Mouse (Mus musculus): Measurements from ENCODE around the gene Egfl8. TPM values are rescaled to one million over a fixed set of nuclear protein-coding genes. Genes with fewer than 3 reads are reported as not detected.

The Egfl8 gene
- polyA plus RNA-seq, 1 experiment from 2014 or later = 3.8 TPM

- peaks cover 11% of the 10 kb centered on the region for H3K27me3 ChIP-seq (ENCODE audit: control insufficient read depth, insufficient read depth, low read depth, low read length)
- H3K36me3 ChIP-seq (ENCODE audit: control insufficient read depth, insufficient read depth, low read length) = peaks cover 7% of the 10 kb centered on the region; the same call in 1 of the 2 replicates
- no peaks in the 10 kb centered on the region for H3K9me3 ChIP-seq (ENCODE audit: control insufficient read depth, low read length)
- H3K4me1 ChIP-seq (replicated peaks; ENCODE audit: control insufficient read depth, insufficient read depth, low read length) = peaks cover 19% of the 10 kb centered on the region
- no peak overlapping the region for H3K4me3 ChIP-seq (ENCODE audit: low read length)
- H3K4me2 ChIP-seq (ENCODE audit: low read depth, low read length) = no peak overlapping the region
- no peak overlapping the region for H3K9ac ChIP-seq (ENCODE audit: low read length)
- no peak for ATAC-seq (ENCODE audit: low read depth)
- no peak overlapping the region for H3K27ac ChIP-seq (ENCODE audit: low read length)
- 89% methylated on average over 3 of the region's 3 CpGs for WGBS
These were observed 9.2 kb upstream of the Egfl8 start for GRCm38 (mm10) chr17:34624981-34625380.

- Histone ChIP-seq H3K9ac (ENCODE audit: low read length) (no peak overlapping the region), H3K27ac (ENCODE audit: low read length) (no peak overlapping the region), H3K9me3 (ENCODE audit: control insufficient read depth, low read length) (no peaks in the 10 kb centered on the region), H3K36me3 (ENCODE audit: control insufficient read depth, insufficient read depth, low read length) (peaks cover 7% of the 10 kb centered on the region; the same call in 1 of the 2 replicates), H3K4me1 (replicated peaks; ENCODE audit: control insufficient read depth, insufficient read depth, low read length) (peaks cover 12% of the 10 kb centered on the region), H3K27me3 (ENCODE audit: control insufficient read depth, insufficient read depth, low read depth, low read length) (peaks cover 3% of the 10 kb centered on the region; the same call in 1 of the 2 replicates), H3K4me3 (ENCODE audit: low read length) (no peak overlapping the region), H3K4me2 (ENCODE audit: low read depth, low read length) (no peak overlapping the region)
- WGBS = 78% methylated on average over 9 of the region's 9 CpGs
- ATAC-seq (ENCODE audit: low read depth) = no peak
These were observed 7.4 kb upstream of the Egfl8 start for GRCm38 (mm10) chr17:34623161-34623560.

- peaks cover 3% of the 10 kb centered on the region; the same call in 1 of the 2 replicates for H3K27me3 ChIP-seq (ENCODE audit: control insufficient read depth, insufficient read depth, low read depth, low read length)
- no peak overlapping the region for H3K9ac ChIP-seq (ENCODE audit: low read length)
- no peak overlapping the region for H3K4me2 ChIP-seq (ENCODE audit: low read depth, low read length)
- H3K27ac ChIP-seq (ENCODE audit: low read length) = no peak overlapping the region
- no peaks in the 10 kb centered on the region for H3K9me3 ChIP-seq (ENCODE audit: control insufficient read depth, low read length)
- no peak for ATAC-seq (ENCODE audit: low read depth)
- H3K4me3 ChIP-seq (ENCODE audit: low read length) = no peak overlapping the region
- H3K36me3 ChIP-seq (ENCODE audit: control insufficient read depth, insufficient read depth, low read length) = peaks cover 9% of the 10 kb centered on the region; the same call in 1 of the 2 replicates
- 57% methylated on average over 8 of the region's 8 CpGs for WGBS
- peaks cover under 1% of the 10 kb centered on the region; the same call in 1 of the 2 replicates for H3K4me1 ChIP-seq (replicated peaks; ENCODE audit: control insufficient read depth, insufficient read depth, low read length)
These were observed 5.2 kb upstream of the Egfl8 start for GRCm38 (mm10) chr17:34621006-34621405.

GRCm38 (mm10) chr17:34618999-34619398, 3.2 kb upstream of the Egfl8 start:
- WGBS = 20% methylated on average over 6 of the region's 6 CpGs
- peaks cover 8% of the 10 kb centered on the region; the same call in 1 of the 2 replicates for H3K36me3 ChIP-seq (ENCODE audit: control insufficient read depth, insufficient read depth, low read length)
- H3K27me3 ChIP-seq (ENCODE audit: control insufficient read depth, insufficient read depth, low read depth, low read length) = no peaks in the 10 kb centered on the region
- H3K9me3 ChIP-seq (ENCODE audit: control insufficient read depth, low read length) = no peaks in the 10 kb centered on the region
- ATAC-seq (ENCODE audit: low read depth) = no peak
- no peak overlapping the region for H3K4me2 ChIP-seq (ENCODE audit: low read depth, low read length)
- H3K9ac ChIP-seq (ENCODE audit: low read length) = no peak overlapping the region
- H3K4me3 ChIP-seq (ENCODE audit: low read length) = no peak overlapping the region
- H3K4me1 ChIP-seq (replicated peaks; ENCODE audit: control insufficient read depth, insufficient read depth, low read length) = no peaks in the 10 kb centered on the region
- no peak overlapping the region for H3K27ac ChIP-seq (ENCODE audit: low read length)

GRCm38 (mm10) chr17:34613830-34614229, 1.9 kb downstream of the Egfl8 start:
- 85% methylated on average over 10 of the region's 10 CpGs for WGBS
- H3K36me3 ChIP-seq (ENCODE audit: control insufficient read depth, insufficient read depth, low read length) = peaks cover 19% of the 10 kb centered on the region
- H3K4me1 ChIP-seq (replicated peaks; ENCODE audit: control insufficient read depth, insufficient read depth, low read length) = no peaks in the 10 kb centered on the region; the same call in 1 of the 2 replicates
- no peak overlapping the region for H3K27ac ChIP-seq (ENCODE audit: low read length)
- H3K27me3 ChIP-seq (ENCODE audit: control insufficient read depth, insufficient read depth, low read depth, low read length) = no peaks in the 10 kb centered on the region
- H3K4me3 ChIP-seq (ENCODE audit: low read length) = no peak overlapping the region
- H3K9me3 ChIP-seq (ENCODE audit: control insufficient read depth, low read length) = no peaks in the 10 kb centered on the region
- H3K4me2 ChIP-seq (ENCODE audit: low read depth, low read length) = no peak overlapping the region
- no peak overlapping the region for H3K9ac ChIP-seq (ENCODE audit: low read length)
- no peak for ATAC-seq (ENCODE audit: low read depth)

- H3K4me2 ChIP-seq (ENCODE audit: low read depth, low read length) = no peak overlapping the region
- H3K36me3 ChIP-seq (ENCODE audit: control insufficient read depth, insufficient read depth, low read length) = peaks cover 19% of the 10 kb centered on the region
- H3K27ac ChIP-seq (ENCODE audit: low read length) = no peak overlapping the region
- H3K27me3 ChIP-seq (ENCODE audit: control insufficient read depth, insufficient read depth, low read depth, low read length) = no peaks in the 10 kb centered on the region
- peaks cover 3% of the 10 kb centered on the region; the same call in 1 of the 2 replicates for H3K4me1 ChIP-seq (replicated peaks; ENCODE audit: control insufficient read depth, insufficient read depth, low read length)
- 80% methylated on average over 11 of the region's 11 CpGs for WGBS
- H3K9me3 ChIP-seq (ENCODE audit: control insufficient read depth, low read length) = no peaks in the 10 kb centered on the region
- no peak for ATAC-seq (ENCODE audit: low read depth)
- H3K4me3 ChIP-seq (ENCODE audit: low read length) = no peak overlapping the region
- no peak overlapping the region for H3K9ac ChIP-seq (ENCODE audit: low read length)
These were observed 2.6 kb downstream of the Egfl8 start for GRCm38 (mm10) chr17:34613054-34613645.

GRCm38 (mm10) chr17:34611050-34611449, 4.7 kb downstream of the Egfl8 start:
- H3K4me2 ChIP-seq (ENCODE audit: low read depth, low read length) = no peak overlapping the region
- WGBS = 89% methylated on average over 8 of the region's 8 CpGs
- H3K9me3 ChIP-seq (ENCODE audit: control insufficient read depth, low read length) = no peaks in the 10 kb centered on the region
- no peak overlapping the region for H3K9ac ChIP-seq (ENCODE audit: low read length)
- no peak overlapping the region for H3K4me3 ChIP-seq (ENCODE audit: low read length)
- ATAC-seq (ENCODE audit: low read depth) = no peak
- H3K36me3 ChIP-seq (ENCODE audit: control insufficient read depth, insufficient read depth, low read length) = peaks cover 17% of the 10 kb centered on the region
- peaks cover 13% of the 10 kb centered on the region for H3K4me1 ChIP-seq (replicated peaks; ENCODE audit: control insufficient read depth, insufficient read depth, low read length)
- H3K27ac ChIP-seq (ENCODE audit: low read length) = no peak overlapping the region
- no peaks in the 10 kb centered on the region for H3K27me3 ChIP-seq (ENCODE audit: control insufficient read depth, insufficient read depth, low read depth, low read length)

- H3K9ac ChIP-seq (ENCODE audit: low read length) = 0 out of 2 replicates have a peak overlapping the region, but pooled peaks have one; percentile 3
- ATAC-seq (ENCODE audit: low read depth) = no peak
- no peak overlapping the region for H3K27ac ChIP-seq (ENCODE audit: low read length)
- no peak overlapping the region for H3K4me2 ChIP-seq (ENCODE audit: low read depth, low read length)
- H3K27me3 ChIP-seq (ENCODE audit: control insufficient read depth, insufficient read depth, low read depth, low read length) = no peaks in the 10 kb centered on the region
- WGBS = 73% methylated on average over 7 of the region's 7 CpGs
- H3K4me1 ChIP-seq (replicated peaks; ENCODE audit: control insufficient read depth, insufficient read depth, low read length) = peaks cover 21% of the 10 kb centered on the region
- H3K9me3 ChIP-seq (ENCODE audit: control insufficient read depth, low read length) = no peaks in the 10 kb centered on the region
- H3K36me3 ChIP-seq (ENCODE audit: control insufficient read depth, insufficient read depth, low read length) = peaks cover 12% of the 10 kb centered on the region
- no peak overlapping the region for H3K4me3 ChIP-seq (ENCODE audit: low read length)
These were observed 7.8 kb downstream of the Egfl8 start for GRCm38 (mm10) chr17:34607997-34608396.

GRCm38 (mm10) chr17:34606186-34607039, 9.4 kb downstream of the Egfl8 start:
- H3K27me3 ChIP-seq (ENCODE audit: control insufficient read depth, insufficient read depth, low read depth, low read length) = no peaks in the 10 kb centered on the region
- 11% methylated on average over 32 of the region's 32 CpGs for whole genome bisulfite sequencing
- peak overlapping the region; percentile 77 for H3K27ac ChIP-seq (ENCODE audit: low read length)
- no peak for ATAC-seq (ENCODE audit: low read depth)
- H3K4me2 ChIP-seq (ENCODE audit: low read depth, low read length) = peak overlapping the region; percentile 74
- peaks cover 3% of the 10 kb centered on the region for H3K36me3 ChIP-seq (ENCODE audit: control insufficient read depth, insufficient read depth, low read length)
- H3K9ac ChIP-seq (ENCODE audit: low read length) = peak overlapping the region; percentile 96
- H3K4me3 ChIP-seq (ENCODE audit: low read length) = peak overlapping the region; percentile 88
- no peaks in the 10 kb centered on the region for H3K9me3 ChIP-seq (ENCODE audit: control insufficient read depth, low read length)
- peaks cover 29% of the 10 kb centered on the region for H3K4me1 ChIP-seq (replicated peaks; ENCODE audit: control insufficient read depth, insufficient read depth, low read length)

Measured in lung, embryonic 16.5 days (tissue).